In genomic region chr1:69533048-69533447, GRCm38 (mm10) we compare ENCODE assay signal across 19 mouse cellular contexts.
"Had no signal": no experiment of that assay in that cellular context is flagged by ENCODE, and none has a peak within 500 bp of the region (broad histone marks: within the 10 kb centered on the region; RNA-seq: fewer than 3 reads in every experiment).

No protein-coding gene starts in this region.

- DNase-seq: lung, adult 2 months; lung, postnatal 14 days; lung, postnatal 36 days; midbrain, embryonic 14.5 days; right cerebral cortex, postnatal 14 days; thymus, adult 2 months; thymus, postnatal 25 days; thymus, postnatal 4 days had no signal

- H3K27ac ChIP-seq: lung, embryonic 15.5 days; macrophage; midbrain, embryonic 12.5 days; neural tube, embryonic 13.5 days; neural tube, embryonic 15.5 days; stomach, embryonic 15.5 days; stomach, postnatal 0 days had no signal

- ATAC-seq: lung, postnatal 0 days; midbrain, embryonic 16.5 days had no signal

- H3K9me3 ChIP-seq: lung, embryonic 15.5 days; megakaryocyte, embryonic 14.5 days; midbrain, embryonic 12.5 days; neural tube, embryonic 13.5 days; neural tube, embryonic 15.5 days; stomach, embryonic 15.5 days had no signal

- H3K27me3 ChIP-seq: lung, embryonic 15.5 days; megakaryocyte, embryonic 14.5 days; midbrain, embryonic 12.5 days; neural tube, embryonic 13.5 days; neural tube, embryonic 15.5 days; stomach, embryonic 15.5 days had no signal

- H3K4me1 ChIP-seq: lung, embryonic 15.5 days; midbrain, embryonic 12.5 days; stomach, embryonic 15.5 days had no signal

- H3K4me3 ChIP-seq: lung, embryonic 15.5 days; megakaryocyte, embryonic 14.5 days; midbrain, embryonic 12.5 days; myocyte; neural tube, embryonic 13.5 days; neural tube, embryonic 15.5 days; stomach, embryonic 15.5 days had no signal

- H3K36me3 ChIP-seq: lung, embryonic 15.5 days; midbrain, embryonic 12.5 days; neural tube, embryonic 13.5 days; neural tube, embryonic 15.5 days; stomach, embryonic 15.5 days had no signal
